Mouse (Mus musculus) c-Kit-positive CD71-negative TER-119-negative erythroid progenitor cells, embryonic 14.5 days (primary cell): ENCODE results near the gene Ahcy.
"Not testable (repeated sequence)": the region's sequence is repeated elsewhere in the genome, so short reads cannot be mapped to it uniquely, and the experiment has no call there.

Experiments used
- DNase-seq: peaks from one replicate; pipeline ENCODE4 v3.0.0-alpha.2; 2013; ENCODE audit warnings: low read depth

The Ahcy gene

DNA sequence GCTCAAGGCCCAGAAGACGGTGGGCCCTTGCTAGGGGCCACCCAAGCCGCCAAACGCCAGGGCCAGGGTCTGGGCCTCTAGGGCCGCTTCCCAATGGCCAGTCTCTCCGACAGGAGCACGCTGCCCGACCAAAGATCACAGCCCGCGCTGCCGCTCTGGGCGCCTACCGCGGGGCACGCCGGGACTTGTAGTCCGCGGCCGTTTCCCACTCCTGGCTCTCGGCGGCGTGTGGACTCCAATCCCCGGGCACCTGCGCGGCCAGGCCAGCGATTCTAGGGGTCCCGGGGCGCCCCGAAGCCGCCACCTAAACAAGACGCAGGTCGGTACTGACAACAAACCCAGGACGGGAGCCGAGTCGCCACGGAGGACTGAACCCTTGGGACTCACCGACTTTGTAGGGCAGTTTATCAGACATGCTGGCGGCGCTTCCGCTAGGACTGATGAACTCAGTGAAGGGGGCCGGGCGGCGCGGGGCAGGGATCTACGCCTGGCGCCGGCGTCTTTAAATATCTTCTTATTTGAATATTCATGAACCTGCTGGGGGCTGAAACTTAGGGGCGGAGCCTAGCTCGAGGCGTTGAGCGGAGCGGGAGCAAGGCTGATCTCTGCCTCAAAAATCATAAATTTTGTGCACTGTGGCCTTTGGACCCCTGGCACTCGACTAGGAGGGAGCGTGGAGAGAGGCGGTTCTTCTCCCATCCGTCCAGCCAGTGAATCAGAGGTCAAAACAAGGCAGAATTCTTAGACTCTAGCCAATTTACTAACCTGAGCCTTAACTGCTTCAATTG is at the start of gene Ahcy:
TSS of gene Ahcy (minus strand) at position 520 of the 788 bp plus-strand sequence.
- peak; percentile 83 for DNase-seq

DNA sequence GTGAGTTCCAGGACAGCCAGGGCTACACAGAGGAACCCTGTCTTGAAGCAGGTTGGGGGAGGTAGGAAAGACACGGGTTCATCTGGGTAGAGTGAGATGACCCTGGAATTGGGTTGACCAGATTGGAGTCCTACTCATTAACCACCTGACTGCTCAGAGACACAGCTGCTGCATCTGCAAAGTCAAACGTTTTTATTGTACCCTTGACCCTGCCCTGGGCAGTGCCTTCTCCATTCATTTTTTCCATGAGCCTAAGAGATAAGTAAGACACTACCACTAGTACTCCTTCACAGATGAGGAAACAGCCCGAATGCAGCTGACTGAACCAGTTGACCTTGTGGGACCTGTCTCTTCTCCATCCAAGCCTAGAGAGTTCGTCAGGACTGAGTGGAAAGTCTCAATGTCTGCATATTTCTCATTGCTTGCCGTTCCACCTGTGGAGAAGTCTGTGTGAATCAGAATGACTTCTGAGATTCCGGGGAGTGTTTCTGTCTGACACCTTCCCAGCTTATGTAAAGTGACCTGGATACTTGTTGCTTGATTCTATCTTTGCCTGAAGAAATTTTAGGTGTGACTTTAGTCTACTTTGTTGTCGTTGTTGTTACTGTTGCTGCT is 41.0 kb upstream of the Ahcy start:
- DNase-seq, result no peak

DNA sequence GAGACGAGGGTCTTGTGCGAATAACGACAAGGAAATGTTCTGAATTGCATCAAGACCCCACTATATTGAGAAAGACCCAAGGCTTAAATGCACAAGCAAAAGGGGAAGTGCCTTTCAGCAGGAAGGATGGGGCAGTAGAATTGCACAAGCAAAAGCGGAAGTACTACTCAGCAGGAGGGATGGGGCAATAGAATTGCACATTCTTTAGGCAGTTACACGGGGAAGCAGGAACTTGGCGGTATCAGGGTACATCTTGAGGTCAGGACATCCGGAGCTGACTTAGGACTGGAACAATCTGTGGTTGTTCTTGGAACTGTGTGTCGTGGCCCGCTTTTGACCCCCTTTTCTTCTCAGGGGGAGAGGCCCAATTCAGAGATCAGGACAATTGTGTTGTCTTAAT is 33.0 kb upstream of the Ahcy start:
- not testable (repeated sequence) for DNase-seq

DNA sequence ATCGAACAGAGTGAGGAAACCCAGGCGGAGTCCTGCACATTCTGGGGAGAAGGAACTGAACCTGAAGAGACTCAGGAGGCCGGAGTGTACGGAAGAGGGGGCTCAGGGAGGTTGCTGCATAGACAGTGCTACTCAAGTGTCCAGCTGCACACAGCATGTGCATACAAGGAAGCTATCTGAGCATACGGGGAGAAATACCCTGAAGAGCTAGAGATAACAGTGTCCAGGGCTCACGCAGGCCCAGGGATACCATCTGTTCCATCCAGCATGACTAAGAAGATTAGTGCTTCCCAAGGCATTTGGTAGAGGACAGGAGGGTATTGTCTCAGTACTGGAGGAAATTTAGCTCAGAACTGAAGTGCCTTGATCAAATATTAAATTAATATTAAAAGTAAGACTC is 29.3 kb upstream of the Ahcy start:
- no peak for DNase-seq

DNA sequence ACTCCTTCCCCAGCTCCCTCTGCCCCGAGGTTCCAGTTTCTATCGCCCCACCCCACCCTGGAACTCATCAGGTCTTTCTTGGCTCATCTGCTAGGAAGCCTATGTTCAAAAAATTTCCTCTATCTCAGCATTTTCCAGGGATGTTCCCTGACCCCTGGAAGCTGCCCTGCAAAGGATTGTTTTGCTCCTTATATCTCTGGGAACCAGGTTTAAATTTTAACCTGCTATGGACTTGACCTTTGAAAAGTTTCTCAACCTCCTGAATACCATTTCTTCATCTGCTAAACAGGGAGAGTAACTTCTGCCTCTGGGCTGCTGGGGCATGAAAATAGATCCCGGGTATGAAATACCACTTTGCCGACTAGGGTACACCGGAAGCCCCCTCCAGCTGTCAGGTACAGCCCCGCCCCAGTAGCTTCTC is 27.5 kb upstream of the Ahcy start:
- no peak for DNase-seq

DNA sequence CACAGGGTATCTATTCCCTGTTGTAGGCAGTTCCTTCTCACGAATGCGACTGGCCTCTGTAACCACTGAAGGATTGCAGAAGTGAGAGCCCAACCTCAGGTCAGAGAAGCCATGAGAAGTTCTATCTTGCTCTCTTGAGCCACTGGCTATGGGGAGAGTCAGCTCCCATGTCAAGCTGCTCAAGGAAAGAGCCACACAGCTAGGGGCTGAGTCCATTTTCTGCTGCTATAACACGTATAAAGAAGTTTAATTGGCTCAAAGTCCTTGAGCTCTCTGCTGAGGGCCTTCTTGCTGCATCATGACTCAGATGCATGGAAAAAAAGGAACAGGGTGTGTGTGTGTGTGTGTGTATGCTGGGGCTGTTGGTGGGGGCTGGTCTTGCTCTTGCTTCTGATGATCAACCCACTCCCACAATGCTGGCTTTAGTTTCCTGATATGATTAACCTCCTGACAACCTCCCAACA is 26.5 kb upstream of the Ahcy start:
- no peak for DNase-seq

DNA sequence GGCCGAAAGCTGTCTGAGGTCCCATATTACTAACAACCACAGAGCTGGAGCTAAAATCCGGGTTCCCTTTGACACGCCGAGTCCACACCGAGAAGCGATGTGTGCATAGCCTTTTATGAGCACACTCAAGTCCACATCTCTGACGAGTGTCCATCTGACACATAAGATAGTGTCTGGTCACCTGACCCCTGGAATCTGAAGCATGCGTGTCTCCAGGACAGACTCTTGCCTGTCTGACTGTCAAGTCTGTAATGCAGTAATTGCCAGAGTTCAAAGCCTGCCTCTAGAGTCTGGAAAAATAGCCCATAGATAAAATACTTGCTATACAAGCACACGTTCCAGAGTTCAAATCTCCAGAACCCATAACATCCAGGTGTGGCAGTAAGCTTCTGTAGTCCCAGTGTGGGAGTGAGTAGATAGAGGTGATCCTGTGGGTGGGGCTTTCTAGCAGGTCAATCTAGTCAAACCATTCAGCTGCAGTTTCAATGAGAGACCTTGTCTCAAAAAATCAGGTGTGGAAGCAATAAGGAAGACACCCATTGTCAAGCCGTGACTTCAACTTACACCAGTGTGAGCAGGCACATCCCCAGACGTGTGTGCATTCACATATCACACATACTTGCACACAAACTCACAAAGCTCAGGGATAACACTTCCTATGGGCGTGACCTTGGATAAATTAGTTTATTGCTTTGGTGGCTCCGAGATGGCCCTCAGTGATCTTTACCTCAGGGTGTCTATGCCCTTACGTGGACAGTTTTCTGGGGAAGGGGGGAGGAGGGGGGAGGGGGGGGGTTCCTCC is 25.9 kb upstream of the Ahcy start:
- DNase-seq, result no peak

DNA sequence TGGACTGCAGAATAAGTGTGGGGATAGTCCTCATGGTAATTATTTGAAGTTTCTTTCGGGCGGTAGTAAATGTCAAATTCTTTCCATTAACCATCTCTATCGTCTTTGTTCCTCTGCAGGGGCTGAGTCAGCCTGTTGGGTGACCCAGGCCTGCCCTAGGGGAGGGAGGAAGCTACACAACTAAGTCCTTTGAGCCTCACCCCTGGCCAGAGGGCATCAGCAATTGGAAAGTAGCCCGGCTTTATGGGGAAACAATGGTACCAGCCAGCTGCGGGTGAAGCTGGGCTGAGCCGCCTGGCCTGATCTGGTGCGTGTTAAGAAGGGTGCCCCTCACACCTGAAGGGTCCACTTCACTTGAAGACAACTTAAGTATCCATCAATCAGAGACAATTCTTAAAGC is 25.1 kb upstream of the Ahcy start:
- no peak for DNase-seq

DNA sequence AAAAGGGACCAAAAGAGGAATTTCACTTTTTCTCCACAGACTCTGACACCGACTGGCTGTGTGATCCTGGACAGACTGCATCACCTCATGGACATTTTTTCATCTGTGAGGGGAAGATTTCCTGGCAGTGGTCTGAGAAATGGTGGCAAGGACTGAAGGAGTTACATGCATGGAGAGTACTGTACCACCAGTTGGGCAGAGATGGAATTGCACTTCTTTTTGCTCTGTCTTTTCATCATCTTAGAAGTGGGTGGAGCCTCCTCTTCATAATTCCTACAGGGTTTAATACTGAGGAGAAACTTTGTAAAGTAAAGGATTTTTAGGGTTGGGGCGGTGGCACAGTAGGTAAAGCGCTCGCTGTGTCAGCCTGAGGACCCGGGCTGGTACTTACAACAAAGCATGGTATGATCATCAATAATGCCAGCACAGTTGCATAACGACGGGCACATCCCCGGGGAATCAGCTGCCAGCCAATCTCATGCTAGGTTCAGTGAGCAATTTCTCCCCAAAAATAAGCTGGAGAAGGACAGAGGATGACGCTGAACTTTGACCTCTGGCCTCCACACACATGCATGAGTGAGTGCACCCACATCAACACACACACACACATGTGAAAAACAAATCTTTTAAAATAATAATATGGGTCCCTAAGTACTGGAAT is 24.6 kb upstream of the Ahcy start:
- DNase-seq, result no peak

DNA sequence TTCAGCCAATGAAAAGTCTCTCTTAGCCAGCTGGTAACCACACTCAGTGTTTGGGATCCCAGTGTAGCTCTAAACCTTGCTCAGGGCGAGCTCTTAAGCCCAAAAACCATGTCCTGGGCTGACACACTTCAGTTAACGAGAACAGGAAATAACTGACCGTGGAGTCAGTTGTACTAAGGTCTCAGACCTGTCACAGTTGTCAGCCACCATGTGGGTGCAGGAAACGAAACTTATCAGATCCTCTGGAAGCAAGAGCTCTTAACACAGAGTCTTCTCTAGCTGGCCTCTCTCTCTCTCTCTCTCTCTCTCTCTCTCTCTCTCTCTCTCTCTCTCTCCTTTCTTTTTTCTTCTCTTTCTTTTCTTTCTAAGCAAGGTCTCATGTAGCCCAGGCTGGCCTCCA is 19.1 kb upstream of the Ahcy start:
- DNase-seq, result no peak

DNA sequence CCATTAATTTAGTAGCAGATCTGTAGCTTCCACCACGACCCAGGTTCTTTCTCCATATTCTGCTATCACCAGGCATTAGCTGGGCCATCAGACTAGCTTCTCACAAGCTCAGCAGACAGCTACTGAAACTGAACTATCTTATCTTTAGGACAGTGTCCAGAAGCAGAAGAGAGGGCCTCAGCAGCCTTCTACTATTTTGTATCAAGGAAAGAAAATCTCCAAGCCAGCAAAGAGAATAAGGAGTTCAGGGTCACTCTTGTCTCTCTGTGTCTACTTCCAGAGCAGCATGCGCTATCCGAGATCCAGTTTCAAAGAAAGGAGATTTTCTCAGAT is 17.4 kb upstream of the Ahcy start:
- DNase-seq, result no peak

DNA sequence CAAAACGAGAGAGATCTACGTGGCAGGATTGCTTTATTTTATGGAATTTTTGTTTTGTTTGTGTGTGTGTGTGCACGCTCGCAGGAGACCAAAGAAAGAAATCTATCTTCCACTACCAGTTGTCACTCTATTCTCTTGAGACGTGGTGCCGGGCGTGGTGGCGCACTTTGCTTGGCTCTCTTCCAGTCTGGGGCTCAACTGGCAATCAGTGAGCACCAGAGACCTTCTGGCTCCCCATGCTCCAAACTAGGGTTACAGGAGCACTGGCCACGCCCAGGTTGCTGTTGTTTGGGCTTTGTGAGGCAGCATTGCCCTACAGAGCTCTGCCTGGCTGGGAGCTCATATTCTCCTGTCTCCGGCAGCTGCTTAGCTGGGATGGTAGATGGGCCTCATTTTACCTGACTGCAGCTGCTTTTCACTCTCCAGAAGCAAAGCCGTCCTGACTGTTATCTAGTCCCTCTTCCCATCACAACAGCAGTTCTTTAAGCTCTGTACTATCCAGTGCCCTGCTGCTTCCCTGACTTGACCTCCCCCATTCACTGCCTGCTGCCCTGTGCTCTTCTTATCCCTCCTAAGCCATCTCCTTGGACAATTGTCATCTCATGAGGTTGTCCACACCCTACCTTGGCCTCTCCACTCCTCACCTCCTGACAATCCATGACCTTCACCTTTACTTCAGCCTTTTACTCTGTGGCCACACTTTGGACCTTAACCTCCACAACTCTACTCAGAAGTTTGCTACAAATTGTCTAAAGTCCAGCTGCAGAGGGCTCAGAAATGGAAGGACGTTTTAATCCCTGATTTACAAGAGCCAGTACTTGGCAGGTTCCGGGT is 16.8 kb upstream of the Ahcy start:
- DNase-seq, result no peak

DNA sequence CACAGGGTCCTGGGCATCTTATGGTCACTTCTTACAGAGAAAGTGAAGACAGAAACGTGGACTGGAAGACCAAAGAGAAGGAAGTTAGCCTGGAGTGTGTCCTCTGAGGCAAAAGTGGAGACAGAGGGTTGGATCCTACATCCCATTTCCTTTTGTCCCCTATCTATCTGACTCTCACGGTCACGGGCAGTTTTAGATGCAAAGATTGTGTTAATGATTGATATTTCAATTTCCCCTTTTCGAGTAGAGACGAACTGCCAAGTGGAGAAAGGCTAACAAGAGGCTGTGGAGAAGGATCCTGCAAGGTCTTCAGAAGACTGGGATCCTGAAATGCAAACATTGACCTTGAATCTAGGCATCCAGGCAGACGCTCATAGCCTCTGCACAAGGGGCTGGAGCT is 14.0 kb upstream of the Ahcy start:
- no peak for DNase-seq

DNA sequence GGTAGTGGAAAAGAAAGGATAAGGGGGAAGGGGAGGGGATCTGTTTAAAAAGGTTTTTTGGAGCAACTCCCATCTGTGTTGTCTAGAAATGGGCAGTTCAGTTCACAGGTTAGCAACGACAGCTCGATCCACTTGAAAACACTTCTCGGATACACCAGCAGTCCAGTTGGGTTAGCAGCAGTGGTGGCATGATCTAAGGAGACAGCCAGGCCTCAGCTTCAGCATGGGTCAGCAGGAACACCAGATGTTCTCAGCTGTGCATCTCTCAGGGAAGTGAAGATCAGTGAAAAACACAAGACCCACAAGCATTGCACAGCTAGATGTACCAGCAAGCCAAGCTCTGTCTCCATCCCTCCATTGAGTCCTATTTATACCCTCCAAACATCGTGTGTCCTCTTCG is 12.0 kb upstream of the Ahcy start:
- DNase-seq, result no peak

DNA sequence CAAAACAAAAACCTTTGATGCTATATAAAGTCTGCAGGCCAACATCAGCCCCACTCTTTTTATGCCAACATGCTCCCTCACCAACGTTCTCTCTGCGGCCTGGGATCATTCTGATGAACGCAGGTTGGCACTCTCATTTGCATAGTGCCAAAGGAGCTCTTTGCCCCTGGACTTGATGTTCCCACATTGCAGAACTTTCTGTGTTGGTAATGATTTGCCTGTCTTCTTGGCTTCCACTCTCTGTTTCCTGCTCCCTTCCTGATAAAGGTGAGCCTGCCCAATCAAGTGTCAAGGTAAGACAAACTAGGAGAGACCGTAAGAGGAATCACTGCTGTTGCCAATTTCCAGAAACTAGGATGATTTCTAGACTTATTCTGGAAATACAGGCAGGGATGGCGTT is 10.2 kb upstream of the Ahcy start:
- DNase-seq, result no peak

DNA sequence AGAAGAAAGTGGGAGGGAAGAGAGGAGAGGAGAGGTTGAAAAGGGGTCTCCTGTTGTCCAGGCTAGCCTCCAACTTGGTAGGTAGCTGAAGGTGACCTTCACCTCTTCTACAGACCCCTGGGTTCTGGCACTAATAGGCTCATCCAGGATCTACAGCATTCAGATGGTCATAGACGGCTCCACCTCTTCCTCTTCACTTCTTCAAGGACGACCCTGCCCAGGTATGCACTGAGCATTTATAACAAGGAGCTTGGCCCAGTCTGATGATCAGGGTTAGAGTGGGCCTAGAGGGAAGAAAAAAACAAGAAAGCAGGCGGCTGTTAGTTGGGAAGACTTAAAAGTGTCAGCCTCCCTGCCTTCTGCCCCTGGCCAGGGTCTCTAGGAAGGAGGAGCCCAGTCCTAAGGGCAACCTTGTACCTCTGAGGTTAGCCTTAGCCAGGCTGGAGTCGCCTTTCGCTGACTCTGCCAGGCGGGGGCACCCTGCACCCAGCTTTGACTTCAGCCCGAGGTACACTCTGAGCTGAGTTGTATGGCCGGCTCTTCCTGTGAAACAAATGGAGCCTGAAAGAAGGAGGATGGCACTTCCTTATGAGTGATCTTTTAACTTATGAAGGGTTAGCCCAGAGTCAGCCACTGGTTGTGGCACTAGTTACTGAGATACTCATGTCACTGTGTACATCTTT is 8.0 kb upstream of the Ahcy start:
- no peak for DNase-seq

DNA sequence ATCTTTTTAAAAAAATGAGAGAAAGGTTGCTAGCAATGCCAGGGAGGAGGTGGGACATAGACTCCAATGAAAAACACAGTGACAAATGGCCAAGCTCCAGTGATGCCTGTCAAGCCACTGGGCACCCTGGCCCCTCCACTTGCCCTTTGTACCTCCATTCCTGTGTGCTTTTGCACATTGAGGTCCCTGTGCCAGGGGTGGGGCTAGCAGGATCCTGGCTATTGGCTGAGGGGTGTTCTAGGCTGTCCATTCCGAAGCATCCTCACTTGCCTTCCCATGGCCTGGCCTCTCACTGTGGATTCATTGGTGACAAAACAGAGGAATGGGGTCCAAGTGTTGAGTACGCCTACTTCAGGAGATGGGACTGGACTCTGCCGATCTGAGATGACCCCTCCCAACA is 6.8 kb upstream of the Ahcy start:
- DNase-seq, result no peak

DNA sequence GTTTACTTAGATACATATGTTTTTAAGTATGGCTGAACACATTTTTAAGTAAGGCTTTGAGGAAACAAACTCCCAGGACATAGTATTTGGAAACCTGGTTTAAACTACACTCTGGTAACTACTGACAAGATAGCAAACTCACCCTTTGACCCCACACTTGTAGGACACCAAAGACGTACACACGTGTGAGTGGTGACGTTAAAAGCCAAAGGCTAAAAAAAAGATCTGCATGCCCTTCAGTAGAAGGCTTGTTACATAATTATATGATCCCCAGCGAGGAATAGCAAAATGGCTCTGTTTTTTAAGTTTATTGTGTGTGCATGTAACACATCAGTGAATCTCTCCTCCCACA is 5.9 kb upstream of the Ahcy start:
- no peak for DNase-seq

DNA sequence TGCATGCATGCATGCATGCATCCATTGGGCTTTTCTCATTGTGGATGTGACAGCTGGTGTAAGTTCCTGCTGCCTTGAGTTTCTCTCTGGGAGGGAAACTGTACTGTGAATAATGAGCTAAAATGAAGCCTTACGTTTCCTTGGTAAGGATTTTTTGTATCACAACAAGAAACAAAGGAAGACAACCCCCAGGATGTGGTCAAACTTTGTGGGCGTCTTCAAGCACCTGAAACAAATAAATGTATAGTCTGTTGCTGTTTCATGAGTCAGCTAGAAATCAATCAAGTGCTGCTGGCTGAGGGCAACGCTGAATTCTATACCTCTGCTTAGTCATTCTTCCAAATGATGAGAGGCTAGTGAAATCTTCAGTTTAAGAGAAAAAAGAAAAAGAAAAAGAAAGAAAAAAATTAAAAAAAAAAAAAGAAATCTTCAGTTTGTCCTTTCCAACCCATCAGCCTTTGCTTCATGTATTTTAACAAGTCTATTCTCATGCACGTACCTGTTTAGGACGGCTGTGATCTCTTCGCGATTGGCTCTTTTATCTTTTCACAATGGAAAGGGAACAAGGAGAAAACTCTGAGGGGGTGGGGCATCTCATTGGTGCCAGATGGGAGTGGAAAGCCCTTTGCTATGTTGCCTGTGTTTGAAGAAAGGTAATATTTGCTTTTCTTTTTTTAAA is 5.3 kb upstream of the Ahcy start:
- DNase-seq, result no peak

DNA sequence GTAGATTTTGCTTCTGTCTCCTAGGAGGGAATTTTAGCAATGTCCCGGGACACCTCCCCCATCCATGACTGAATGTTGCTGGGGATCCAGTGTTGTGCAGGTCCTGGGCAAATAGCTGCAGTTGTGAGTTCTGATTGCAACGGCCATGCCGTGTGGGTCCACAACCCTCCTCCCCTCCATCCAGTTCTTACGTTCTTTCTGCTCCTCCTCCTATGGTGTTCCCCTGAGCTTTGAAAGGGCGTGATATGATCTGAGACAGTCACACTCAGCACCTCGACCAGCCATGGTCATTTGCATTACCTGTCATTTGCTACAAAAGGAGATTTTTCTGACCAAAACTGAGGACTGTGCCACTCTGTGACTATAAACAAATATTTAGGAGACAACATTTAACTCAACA is 1.4 kb upstream of the Ahcy start:
- no peak for DNase-seq
